Mouse (Mus musculus) heart, postnatal 4 days (tissue): ENCODE measurements around the gene Nrap. TPM values are rescaled to one million over a fixed set of nuclear protein-coding genes. Genes with fewer than 3 reads are reported as not detected.
A peak's percentile ranks its signal among the peaks of the same experiment; 100 is the strongest.

Experiments
- DNase-seq: peaks from one replicate; pipeline ENCODE4 v3.0.0; 2021
- total RNA-seq, 2 experiments: library from RNA; stranded (reverse); gene quantifications; 2 replicates each; pipeline ENCODE4 v1.2.3; 2021

The Nrap gene
- total RNA-seq, 2 experiments from 2014 or later, result 261 to 291 TPM

GRCm38 (mm10) chr19:56396669-56397621, 7.1 kb upstream of the Nrap start, which contains the start of gene Casp7:
Gene Casp7 (plus strand): TSS chr19:56397129.
- DNase-seq, result peak; percentile 79

DNA sequence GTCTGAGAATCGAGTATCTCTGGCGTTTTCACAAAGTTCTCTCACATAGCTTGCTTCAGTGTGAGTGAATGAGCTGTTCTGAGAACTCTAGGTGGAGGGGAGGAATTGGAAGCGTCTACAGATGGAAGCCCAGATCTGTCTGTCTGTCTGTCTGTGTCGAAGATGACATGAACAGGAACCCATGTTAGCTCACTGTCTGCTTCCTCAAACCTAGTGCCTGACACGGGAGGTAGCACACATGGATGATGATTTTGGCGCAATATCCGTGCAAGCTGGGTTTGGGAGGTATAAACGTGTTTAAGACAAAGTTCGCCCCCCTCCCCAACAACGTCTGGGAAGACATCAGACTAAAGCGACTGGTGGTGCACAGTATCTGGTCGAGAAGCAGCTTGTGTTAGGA, 6.4 kb upstream of the Nrap start:
- DNase-seq, result no peak

DNA sequence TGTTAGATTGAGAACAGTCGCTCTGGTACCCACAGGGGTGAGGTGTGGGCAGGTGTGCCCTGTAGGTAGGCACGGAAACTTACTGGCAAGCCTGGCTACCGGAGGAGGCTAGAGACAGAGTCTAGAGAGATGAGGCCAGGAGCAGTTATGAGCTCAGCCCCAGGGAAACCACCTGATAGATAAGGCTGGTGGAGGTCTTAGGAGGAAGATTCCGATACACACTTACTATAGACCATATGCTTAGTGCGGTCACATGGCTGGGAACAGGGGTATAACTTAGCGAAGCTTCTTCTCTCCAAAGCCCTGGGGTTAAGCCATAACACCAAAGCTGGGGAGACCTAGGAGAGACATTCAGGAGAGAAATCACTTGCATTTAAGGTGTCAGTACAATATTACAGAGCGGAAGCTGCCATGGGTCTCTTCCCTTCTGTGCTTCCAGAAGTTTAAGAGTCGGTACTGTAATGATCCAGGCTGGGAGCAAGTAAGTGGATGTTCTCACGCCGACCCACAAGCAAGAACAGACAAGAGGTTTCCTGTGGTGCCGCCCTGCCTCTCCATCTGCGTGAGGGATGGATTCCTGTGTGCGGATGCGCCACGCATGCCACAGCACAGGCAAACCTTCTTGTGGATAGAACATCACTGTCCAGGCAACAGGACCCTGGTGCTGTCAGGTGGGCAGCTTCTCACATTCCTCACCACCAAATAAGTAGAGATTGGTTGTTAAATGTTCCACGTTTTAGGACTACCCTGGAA, 5.5 kb upstream of the Nrap start:
- DNase-seq, result no peak

- DNase-seq, result no peak
Measured at GRCm38 (mm10) chr19:56393311-56393866, 3.6 kb upstream of the Nrap start.

DNA sequence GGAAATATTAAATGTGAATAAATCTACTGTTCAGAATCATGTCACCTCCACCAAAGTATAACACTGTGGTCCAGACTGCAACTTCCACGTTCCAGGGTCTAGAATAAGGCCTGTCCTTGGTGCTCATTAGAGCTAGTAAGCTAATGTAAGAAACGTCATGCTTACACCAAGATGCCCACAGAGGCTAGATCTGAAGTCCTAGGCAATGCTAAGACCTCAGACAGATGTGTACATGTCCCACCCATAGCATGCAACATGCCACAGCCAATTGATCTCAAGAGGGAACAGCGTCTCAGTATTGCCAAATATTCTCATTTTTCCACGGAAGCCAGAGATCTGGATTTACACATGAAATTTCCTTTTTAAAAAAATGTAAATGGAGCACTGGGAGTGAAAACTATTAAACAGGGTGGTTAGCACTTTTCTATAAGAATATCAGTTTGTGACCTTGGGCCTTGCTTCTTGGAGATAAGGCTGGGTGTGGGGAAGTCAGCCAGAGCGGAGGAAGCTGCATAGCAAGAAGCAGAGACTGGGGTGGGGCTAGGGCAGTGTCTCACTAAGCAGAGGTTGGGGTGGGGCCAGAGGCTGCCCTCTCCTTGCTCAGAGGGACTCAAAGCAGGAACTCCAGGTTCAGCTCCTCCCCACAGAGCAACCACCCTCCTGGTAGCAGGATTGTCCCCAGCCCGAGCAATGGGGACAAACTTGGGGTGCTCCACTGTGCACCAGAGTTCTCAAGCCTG, 1.6 kb upstream of the Nrap start:
- no peak for DNase-seq

DNA sequence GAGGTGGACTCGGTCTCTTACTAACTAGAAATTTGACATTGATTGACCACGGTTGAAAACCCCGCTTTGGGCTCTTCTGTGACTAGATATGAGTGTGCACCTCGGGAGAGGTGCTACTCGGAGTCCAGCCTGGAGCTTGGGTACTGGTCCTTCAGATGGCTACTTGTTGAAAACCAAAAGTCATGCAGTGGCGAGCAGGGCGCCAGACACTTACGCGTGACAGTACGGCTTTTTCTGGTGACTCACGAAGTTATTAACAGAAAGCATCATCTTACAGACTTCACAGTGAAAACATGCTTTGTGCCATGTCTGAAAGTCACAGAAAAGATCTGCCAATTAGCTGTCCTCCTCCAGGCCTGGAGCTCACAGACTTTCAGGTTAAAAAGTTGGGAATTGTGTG, 661 bp downstream of the Nrap start:
- DNase-seq, result peak; percentile 47

DNA sequence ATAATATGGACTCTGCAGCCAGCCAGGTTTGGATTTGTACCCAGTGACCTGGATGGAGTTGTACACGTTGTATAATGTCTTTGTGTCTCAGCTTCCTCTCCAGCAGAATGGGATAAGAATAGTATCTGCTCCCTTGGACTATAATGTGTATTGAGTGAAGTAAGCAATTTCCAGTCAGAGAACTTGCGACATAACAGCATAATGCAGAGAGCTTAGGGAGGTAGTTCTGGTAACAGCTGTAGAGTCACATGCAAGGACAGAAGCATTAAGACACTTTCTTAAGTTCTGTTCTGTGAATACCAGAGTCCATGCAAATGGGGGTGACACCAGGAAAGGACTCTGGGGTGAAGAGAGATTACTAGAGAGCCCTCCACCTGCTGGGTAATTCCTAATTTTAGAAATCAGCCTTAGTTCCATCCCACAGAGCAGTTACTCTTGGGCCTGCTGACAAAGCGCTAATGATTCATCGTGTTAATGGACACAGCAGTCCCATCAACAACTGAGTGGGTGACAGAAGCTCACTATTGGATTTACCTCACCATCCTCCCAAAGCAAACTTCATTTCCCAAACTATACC, 2.0 kb downstream of the Nrap start:
- DNase-seq, result no peak

DNA sequence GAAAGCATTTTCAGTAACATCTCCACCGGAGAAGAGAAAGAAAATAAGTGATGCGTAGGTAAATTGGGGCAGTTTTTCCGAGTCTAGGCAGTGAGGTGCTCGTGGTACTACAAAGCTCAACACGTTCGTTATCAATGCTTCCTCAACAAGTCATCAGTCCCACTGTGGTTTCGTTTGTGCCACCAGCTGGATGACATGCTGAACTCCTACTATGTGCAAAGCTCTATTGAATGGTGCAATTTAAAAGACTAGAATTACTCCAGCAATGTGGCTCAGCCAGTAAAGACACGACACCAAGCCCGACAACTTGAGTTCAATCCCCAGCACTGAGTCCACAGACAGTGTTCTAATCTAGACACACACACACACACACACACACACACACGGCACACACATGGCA, 3.7 kb downstream of the Nrap start:
- no peak for DNase-seq

GRCm38 (mm10) chr19:56385546-56385945, 4.3 kb downstream of the Nrap start:
- DNase-seq, result no peak

DNA sequence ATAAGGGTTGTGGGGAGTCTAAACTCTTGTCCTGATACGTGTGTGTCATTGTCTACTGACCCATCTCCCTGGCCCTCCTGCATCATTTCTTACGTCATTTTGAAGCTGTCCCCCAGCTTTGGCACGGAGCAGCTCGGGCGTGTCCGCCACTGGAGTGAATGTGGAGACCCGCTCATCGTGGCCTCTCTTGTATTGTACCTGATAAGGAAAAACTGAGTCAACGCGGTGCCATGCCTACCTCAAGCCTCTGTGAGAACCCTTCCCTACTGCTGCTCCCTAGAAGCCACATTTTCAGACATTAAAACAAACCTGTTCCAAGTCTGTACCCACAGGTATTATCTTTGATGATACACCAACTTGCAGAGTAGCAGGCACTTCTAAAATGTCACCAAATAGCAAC, 8.4 kb downstream of the Nrap start:
- DNase-seq, result no peak

GRCm38 (mm10) chr19:56380341-56380740, 9.5 kb downstream of the Nrap start:
- no peak for DNase-seq

DNA sequence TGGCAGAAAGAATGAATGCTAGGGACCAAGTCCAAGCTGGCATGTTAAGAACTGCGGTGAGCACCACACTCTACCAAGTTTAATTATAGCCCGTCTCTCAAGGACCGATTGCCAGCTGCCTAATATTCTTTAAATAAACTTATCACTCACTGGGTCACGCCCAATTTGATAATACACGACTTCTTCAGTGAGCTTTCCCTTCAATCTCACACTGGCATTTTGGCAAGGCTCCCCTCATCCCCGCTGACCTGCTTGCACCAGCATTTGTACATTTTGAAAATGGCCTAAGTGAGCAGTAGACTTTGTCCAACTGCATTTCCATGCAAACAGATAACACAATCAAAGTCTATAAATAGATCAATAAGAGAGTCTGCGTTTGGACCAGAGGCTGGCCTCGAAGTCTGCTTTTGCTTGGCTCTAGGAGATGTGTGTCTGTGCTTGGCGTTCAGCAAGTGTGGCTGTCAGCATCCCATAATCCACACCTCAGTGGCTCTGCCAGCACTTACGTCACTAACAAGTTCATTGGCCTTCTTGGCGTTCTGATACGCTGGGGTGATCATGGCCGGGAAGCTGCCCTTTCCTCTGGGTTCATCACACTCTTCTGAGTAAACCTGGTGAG, 11.2 kb downstream of the Nrap start:
- peak; percentile 77 for DNase-seq

DNA sequence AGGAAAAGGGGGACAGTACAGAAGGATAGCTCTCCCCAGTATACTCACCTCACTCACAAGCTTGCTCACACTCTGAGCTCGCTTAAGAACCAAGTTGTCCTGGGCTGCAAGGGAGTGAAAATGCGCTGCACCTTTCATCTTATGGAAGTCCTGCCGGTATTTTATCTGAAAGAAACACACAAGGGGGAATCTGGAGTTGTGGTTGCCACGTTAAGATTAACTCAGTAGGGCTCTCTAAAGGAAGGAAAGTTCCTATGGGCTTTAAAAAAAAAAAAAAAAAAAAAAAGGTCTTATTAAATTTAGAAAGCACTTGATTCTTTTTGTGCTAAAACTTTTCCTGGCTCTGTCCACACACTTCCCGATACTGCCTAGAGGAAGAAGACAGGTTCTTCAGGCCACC, 11.8 kb downstream of the Nrap start:
- DNase-seq, result no peak

DNA sequence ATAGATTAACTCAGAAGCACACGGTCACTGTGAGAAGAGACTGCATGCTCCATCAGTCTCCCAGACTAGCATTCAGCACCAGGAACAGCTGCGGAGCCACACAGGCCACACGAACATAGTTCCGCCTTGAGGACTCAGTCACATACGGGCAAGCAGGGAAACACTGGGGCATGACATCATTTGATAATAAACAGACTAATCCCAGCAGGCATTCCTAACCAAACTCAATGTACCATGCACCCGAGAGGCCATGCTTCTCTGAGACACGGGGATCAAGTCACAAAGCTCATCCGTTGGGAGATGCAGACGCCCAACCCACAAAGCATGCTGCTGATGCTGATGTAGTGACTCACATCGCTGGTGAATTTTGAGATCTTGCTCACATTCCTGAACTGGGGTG, 15.8 kb downstream of the Nrap start:
- DNase-seq, result no peak

- no peak for DNase-seq
Measured at GRCm38 (mm10) chr19:56373246-56373645, 16.6 kb downstream of the Nrap start.

DNA sequence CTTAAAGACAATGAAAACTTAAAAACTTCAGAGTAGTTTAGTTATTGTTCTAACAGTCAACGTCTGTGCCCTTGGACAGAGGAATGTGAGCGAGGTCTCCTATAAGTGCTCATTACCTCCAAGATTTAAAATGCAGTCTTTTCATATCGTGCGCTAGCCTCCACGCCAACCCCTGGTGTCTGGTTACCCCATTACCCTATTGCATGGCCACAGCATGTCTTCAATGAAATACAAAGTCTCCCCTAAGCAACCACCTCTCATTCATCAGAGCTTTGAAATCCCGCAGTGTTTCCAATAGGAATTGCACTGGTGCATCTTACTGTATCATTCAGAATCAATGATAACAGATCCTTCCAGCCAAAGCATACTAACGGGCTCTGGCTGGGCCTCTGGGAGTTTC, 17.6 kb downstream of the Nrap start:
- no peak for DNase-seq

DNA sequence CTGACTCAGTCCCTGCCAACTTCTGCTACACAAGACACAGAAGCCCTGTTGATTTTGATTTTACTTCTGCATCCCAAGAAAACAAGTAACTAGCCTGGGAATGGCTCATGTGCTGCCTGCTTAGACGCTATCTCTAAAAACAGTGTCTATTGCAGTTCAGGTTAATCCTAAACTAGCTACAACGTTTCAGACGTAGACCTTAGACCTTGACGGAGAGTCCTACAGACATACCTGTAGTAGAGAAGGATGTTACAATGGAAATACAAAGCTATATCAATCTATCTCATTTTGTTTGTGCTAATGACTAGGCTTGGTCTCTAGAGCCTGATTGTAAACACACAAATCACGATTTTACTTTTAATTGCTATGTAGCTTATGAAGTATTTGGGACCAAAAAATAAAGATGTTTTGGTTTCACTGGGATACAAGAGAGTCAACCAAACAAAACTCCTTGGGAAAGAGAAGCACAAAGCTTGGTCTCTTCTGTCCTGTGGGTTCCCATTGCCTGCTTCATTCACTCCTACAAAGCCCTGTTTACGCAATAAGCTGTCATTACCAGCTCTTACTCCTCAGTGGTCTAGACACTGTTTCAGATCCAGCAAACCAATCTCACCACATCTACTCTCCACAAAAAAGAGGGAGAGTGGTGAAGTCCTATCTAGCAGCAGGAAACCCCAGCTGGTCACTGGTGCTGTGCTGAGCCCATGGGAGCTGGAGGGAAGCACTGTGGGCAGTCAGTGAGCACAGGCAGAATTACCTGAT, 19.3 kb downstream of the Nrap start:
- DNase-seq, result no peak

DNA sequence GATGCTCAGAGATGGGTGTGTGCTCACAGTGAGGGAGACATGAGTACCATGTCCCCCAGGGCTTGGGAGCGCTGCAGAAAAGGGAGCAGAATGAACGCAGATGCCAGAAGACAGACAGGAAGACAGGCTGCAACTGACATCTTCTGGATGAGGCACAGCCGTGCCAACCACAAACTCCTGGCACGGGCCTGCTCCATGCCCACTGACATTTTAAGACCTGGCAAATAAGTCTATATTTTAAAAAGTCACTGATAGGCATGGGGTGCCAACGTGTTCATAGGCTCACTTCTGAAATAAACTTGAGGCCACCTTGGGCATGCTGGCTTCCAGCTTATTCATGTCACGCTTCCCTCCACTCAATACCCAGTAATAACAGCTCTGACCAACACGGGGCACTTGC, 20.9 kb downstream of the Nrap start:
- DNase-seq, result no peak

- DNase-seq, result no peak
Measured at GRCm38 (mm10) chr19:56367778-56368177, 22.1 kb downstream of the Nrap start.

GRCm38 (mm10) chr19:56366625-56367024, 23.2 kb downstream of the Nrap start:
- no peak for DNase-seq

GRCm38 (mm10) chr19:56366168-56366567, 23.7 kb downstream of the Nrap start:
- no peak for DNase-seq
